Mouse (Mus musculus): ENCODE results near the gene Micall2. TPM values are rescaled to one million over a fixed set of nuclear protein-coding genes. Genes with fewer than 3 reads are reported as not detected.
A peak's percentile ranks its signal among the peaks of the same experiment; 100 is the strongest.

Micall2 gene
- polyA plus RNA-seq, 1 experiment, result 6.0 TPM

DNA sequence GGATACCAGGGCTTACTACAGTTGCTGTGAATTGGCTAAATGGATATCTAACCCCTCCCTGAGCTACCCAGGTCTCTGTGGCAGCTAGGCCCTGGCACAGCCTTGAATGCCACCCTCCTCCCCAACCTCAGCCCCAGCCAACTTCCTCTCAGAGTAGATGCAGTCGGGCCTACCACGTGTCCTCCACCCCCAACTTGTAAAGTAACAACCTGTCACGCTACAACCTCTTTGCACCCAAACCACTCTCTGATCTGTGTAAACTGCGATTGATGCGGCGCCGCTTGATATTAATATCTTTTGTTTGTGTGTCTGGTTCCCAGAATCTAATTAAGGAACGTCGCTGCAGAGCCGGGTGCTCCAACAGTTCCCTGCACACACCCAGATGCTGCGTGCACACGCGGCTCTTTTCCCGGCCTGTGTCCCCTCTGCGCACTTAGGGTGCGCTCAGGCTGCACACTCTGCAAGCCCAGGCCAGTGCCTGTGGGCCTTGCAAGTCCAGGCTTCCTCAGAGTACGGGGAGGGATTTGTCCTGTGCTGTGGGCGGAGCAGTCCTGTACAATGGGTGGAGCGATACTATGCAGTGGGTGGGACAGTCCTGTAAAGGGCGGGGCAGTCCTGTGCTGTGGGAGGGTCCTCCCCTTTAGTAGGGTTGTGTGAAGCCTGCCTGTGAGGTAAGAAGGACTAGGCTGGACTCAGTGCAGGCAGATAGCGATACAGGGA is 49.4 kb downstream of the Micall2 start:
- no peak for TF ChIP-seq POLR2A (IDR thresholded peaks at IDR 0.05; ENCODE audit: borderline replicate concordance, low read depth, low read length)
- TF ChIP-seq CTCF (IDR thresholded peaks at IDR 0.05; ENCODE audit: low read depth, low read length), result no peak
- no peak overlapping the region for H3K27ac ChIP-seq (ENCODE audit: insufficient read depth, low read depth, low read length)
- peaks cover 3% of the 10 kb centered on the region; the same call in 1 of the 2 replicates for H3K4me1 ChIP-seq (ENCODE audit: control insufficient read depth, insufficient read depth, low read length)
- H3K4me3 ChIP-seq (ENCODE audit: insufficient read depth, low read length), result no peak overlapping the region

DNA sequence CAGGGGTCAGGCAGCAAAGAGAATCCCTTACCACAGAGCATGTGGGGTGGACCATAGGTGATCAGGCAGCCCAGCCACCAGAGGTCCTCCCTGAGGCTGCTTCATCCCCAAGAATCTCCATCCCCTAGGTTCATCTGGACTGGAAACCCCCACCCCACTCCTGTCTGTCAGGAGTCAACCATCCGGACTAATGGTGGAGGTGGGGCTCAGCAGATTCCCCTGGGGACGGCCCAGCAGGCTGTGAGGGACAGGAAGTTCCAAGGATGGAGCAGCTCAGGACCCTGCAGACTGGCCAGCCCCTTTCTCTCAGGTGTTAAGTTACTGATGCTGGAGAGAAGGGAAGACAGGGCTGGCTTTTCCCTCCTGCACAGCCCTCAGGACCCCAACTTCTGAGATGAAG is 52.9 kb downstream of the Micall2 start:
- H3K27ac ChIP-seq (ENCODE audit: insufficient read depth, low read depth, low read length), result no peak overlapping the region
- peaks cover 7% of the 10 kb centered on the region; the same call in 1 of the 2 replicates for H3K4me1 ChIP-seq (ENCODE audit: control insufficient read depth, insufficient read depth, low read length)
- no peak overlapping the region for H3K4me3 ChIP-seq (ENCODE audit: insufficient read depth, low read length)
- TF ChIP-seq POLR2A (IDR thresholded peaks at IDR 0.05; ENCODE audit: borderline replicate concordance, low read depth, low read length) (no peak), CTCF (IDR thresholded peaks at IDR 0.05; ENCODE audit: low read depth, low read length) (no peak)

DNA sequence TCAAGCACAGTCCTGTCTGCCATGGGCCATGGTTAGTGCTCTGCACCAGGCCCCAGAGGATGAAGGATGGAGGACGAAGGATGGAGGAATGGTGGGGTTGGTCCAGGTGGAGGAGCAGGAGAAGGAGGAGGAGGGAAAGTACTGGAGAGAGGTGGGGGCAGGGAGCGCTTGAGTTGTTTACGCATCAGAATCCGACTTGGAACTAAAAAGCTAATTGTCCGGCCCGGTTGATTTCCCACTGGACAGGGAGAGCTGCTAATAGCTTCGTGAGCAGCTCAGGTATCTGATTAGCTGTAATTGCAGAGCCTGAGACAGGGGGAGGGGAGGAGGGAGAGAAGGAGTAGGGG is 53.5 kb downstream of the Micall2 start:
- Histone ChIP-seq H3K27ac (ENCODE audit: insufficient read depth, low read depth, low read length) (no peak overlapping the region), H3K4me3 (ENCODE audit: insufficient read depth, low read length) (no peak overlapping the region), H3K4me1 (ENCODE audit: control insufficient read depth, insufficient read depth, low read length) (peaks cover 7% of the 10 kb centered on the region; the same call in 1 of the 2 replicates)
- TF ChIP-seq POLR2A (IDR thresholded peaks at IDR 0.05; ENCODE audit: borderline replicate concordance, low read depth, low read length) (no peak), CTCF (IDR thresholded peaks at IDR 0.05; ENCODE audit: low read depth, low read length) (no peak)

DNA sequence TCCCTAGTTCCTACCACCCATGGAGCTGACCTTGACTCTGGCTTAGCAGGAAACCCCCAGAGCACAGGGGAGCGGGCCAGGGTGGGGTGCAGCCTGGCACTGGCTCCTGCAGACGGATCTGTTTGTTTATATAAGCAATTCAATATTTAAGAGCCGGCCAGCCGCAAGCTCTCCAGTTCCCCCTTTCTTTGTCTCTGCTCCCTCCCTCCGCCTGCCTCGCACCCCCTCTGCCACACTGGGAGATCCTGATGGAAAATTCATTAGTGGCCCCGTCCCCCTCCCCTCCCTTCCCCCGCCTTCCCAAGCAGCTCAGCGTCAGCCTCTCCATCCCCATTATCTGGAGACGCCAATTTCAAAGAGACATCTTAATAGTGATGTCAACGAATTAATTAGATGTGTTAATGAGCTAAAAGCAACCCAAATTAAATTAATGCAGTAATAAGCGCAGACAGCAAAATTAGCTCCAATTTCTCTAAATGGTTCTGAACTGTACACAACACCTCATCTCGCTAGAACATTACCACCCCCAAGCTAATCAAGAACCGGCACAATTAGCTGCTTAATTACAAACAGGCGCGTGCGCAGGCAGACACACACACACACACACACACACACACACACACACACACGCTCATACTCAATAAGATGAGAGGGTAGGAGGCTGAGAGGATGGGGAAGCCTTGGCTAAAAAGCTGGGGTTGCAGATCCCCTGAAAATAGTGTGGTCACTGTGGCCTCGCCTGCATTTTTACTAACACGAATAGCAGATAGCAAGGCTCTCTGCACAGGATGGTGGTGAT is 54.1 kb downstream of the Micall2 start:
- Histone ChIP-seq H3K27ac (ENCODE audit: insufficient read depth, low read depth, low read length) (no peak overlapping the region), H3K4me3 (ENCODE audit: insufficient read depth, low read length) (no peak overlapping the region), H3K4me1 (ENCODE audit: control insufficient read depth, insufficient read depth, low read length) (peaks cover 7% of the 10 kb centered on the region; the same call in 1 of the 2 replicates)
- TF ChIP-seq POLR2A (IDR thresholded peaks at IDR 0.05; ENCODE audit: borderline replicate concordance, low read depth, low read length), result no peak
- no peak for TF ChIP-seq CTCF (IDR thresholded peaks at IDR 0.05; ENCODE audit: low read depth, low read length)

DNA sequence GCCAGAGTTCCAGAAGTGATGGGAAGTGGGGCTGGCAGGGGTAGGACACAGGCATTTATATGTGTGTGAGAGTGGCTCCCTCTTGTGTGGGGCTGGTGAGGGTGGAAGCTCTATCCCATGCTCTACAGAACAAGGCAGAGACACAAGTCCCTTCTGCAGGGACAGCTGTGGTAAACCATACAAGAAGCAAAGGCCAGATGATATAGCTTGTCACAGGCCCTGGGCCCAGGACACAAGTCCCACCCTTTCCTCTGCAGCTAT is 60.5 kb downstream of the Micall2 start:
- no peak overlapping the region for H3K27ac ChIP-seq (ENCODE audit: insufficient read depth, low read depth, low read length)
- TF ChIP-seq CTCF (IDR thresholded peaks at IDR 0.05; ENCODE audit: low read depth, low read length) (no peak), POLR2A (IDR thresholded peaks at IDR 0.05; ENCODE audit: borderline replicate concordance, low read depth, low read length) (no peak)
- no peak overlapping the region for H3K4me3 ChIP-seq (ENCODE audit: insufficient read depth, low read length)
- no peaks in the 10 kb centered on the region for H3K4me1 ChIP-seq (ENCODE audit: control insufficient read depth, insufficient read depth, low read length)

DNA sequence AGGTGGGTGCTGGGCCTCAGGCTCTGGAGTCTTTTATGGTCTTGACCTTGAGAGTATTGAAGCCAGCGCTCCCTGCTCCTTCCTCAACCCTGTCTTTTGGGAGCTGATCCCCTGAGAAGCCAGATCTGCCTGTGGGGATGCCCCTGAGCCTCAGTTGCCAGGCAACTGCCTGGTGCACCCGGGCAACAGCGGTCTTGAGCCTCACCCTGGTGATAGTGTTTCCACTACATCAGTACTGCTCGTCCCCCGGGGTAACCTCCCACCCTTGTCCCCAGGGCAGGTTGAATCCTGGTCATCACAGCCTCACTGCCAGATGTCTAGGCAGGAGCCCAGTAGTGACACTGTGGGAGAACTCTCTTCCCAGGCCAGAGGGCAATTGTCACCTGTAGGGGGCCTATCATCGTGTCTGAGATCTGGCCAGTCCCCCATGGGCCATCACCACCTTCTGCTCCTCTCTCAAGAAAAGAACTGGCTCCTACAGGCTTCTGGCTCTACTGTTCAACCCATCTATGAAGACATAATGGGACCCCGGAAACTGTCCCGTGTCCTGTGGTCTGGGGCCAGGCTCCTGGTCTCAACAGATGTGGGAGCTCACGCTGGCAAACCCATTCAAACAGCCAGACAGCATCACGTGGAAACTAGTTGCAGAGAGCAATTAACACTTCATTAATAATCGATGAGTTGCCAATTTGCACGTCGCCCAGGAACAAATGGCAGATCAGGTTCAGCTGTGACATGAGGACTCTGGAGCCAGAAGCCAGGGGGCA is 61.0 kb downstream of the Micall2 start:
- Histone ChIP-seq H3K4me1 (ENCODE audit: control insufficient read depth, insufficient read depth, low read length) (no peaks in the 10 kb centered on the region), H3K27ac (ENCODE audit: insufficient read depth, low read depth, low read length) (no peak overlapping the region), H3K4me3 (ENCODE audit: insufficient read depth, low read length) (no peak overlapping the region)
- TF ChIP-seq POLR2A (IDR thresholded peaks at IDR 0.05; ENCODE audit: borderline replicate concordance, low read depth, low read length) (no peak), CTCF (IDR thresholded peaks at IDR 0.05; ENCODE audit: low read depth, low read length) (no peak)

DNA sequence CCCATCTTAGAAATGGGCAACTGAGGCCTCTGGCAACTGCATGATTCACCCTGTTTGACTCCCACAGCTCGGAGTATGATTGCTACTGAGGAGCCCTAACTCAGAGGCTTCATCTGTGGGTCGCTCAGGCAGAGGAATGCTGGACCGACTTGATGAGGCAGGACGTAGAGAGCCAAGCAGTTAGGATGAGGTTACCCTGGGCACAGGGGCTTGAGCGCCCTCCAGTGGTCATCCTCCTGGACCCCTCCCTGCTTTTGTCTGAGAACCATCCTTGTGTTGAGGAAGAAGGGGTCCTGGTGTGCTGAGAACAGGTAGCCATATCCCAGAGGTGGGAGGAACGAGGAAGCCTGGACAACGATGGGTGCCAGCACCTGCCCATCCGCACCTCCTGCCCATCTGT is 66.8 kb downstream of the Micall2 start:
- peaks cover 10% of the 10 kb centered on the region for H3K4me1 ChIP-seq (ENCODE audit: control insufficient read depth, insufficient read depth, low read length)
- no peak overlapping the region for H3K27ac ChIP-seq (ENCODE audit: insufficient read depth, low read depth, low read length)
- TF ChIP-seq POLR2A (IDR thresholded peaks at IDR 0.05; ENCODE audit: borderline replicate concordance, low read depth, low read length), result no peak
- peak; percentile 39; the same call in 1 of the 2 replicates for TF ChIP-seq CTCF (IDR thresholded peaks at IDR 0.05; ENCODE audit: low read depth, low read length)
- H3K4me3 ChIP-seq (ENCODE audit: insufficient read depth, low read length), result no peak overlapping the region

DNA sequence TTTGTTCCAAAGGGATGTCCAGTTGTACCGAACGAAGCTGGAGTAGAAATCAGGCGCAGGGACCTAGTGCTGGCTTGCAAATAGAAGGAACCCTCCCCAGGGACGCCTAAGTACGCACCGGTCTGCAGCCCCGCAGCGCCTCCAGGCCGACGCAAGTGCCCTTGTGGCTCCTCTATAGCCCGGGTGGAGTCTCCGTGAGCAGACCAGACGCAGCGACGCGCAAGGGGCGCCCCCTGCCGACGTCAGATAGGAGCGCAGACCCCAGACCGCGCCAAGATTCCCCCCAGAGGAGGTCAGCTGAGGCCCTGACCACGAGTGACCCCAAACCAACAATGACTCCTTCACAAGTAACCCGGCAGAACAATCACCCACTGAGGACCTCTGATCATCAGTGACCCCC is 67.6 kb downstream of the Micall2 start:
- Histone ChIP-seq H3K27ac (ENCODE audit: insufficient read depth, low read depth, low read length) (no peak overlapping the region), H3K4me1 (ENCODE audit: control insufficient read depth, insufficient read depth, low read length) (peaks cover 10% of the 10 kb centered on the region), H3K4me3 (ENCODE audit: insufficient read depth, low read length) (no peak overlapping the region)
- TF ChIP-seq POLR2A (IDR thresholded peaks at IDR 0.05; ENCODE audit: borderline replicate concordance, low read depth, low read length) (no peak), CTCF (IDR thresholded peaks at IDR 0.05; ENCODE audit: low read depth, low read length) (peak; percentile 38)

DNA sequence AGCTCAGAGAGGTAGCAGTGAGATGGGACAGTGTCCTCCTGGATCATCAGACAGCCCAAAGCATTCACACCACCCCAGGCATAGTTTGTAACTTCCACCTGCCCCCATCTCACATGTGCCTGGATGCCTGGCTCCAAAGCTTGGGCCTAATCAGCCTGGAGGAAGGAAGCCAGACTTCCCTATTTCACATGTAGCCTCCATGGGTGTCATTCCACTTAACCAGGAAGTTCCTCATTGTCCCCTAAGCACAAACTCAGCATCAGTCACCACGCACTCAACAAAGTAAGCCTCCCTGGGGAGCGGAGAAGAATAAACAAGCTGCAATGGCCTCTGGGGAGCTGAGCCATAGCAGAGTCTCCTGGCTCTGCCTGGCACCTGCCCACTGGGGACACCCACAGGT is 69.6 kb downstream of the Micall2 start:
- H3K27ac ChIP-seq (ENCODE audit: insufficient read depth, low read depth, low read length), result no peak overlapping the region
- H3K4me1 ChIP-seq (ENCODE audit: control insufficient read depth, insufficient read depth, low read length), result peaks cover 10% of the 10 kb centered on the region
- TF ChIP-seq CTCF (IDR thresholded peaks at IDR 0.05; ENCODE audit: low read depth, low read length) (no peak), POLR2A (IDR thresholded peaks at IDR 0.05; ENCODE audit: borderline replicate concordance, low read depth, low read length) (no peak)
- H3K4me3 ChIP-seq (ENCODE audit: insufficient read depth, low read length), result no peak overlapping the region

DNA sequence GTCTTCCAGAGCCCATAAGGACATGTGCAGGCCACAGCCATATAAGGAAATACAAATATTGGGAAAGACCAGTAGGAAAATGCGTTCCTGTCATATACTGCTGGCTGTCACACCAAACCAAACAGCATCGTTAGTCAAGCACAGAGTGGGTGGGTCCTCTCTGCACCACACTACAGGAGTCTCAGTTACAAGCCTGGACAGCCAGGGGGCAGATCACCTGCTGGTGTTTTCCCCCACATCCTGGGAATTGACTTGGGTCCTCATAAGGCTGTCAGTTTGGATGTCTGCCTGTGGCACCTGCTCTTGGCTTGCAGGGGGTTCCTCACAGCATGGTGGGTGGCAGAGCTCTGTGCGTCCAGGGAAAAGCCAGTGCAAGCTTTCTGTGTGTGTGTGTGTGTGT is 70.8 kb downstream of the Micall2 start:
- no peak overlapping the region for H3K27ac ChIP-seq (ENCODE audit: insufficient read depth, low read depth, low read length)
- peaks cover 10% of the 10 kb centered on the region for H3K4me1 ChIP-seq (ENCODE audit: control insufficient read depth, insufficient read depth, low read length)
- no peak for TF ChIP-seq POLR2A (IDR thresholded peaks at IDR 0.05; ENCODE audit: borderline replicate concordance, low read depth, low read length)
- TF ChIP-seq CTCF (IDR thresholded peaks at IDR 0.05; ENCODE audit: low read depth, low read length), result no peak
- no peak overlapping the region for H3K4me3 ChIP-seq (ENCODE audit: insufficient read depth, low read length)
